Comparison of ENCODE assay signal across 18 mouse cellular contexts in genomic region chr2:20084781-20085180, GRCm38 (mm10).
"Had no signal": no experiment of that assay in that cellular context is flagged by ENCODE, and none has a peak within 500 bp of the region (broad histone marks: within the 10 kb centered on the region; RNA-seq: fewer than 3 reads in every experiment).

No protein-coding gene starts in this region.

- DNase-seq: lung, adult 18-20 months; lung, postnatal 14 days; lung, postnatal 36 days; midbrain, embryonic 14.5 days; right cerebral cortex, postnatal 14 days; thymus, adult 2 months; thymus, postnatal 25 days; thymus, postnatal 4 days had no signal

- H3K4me3 ChIP-seq: liver, embryonic 12.5 days; lung, embryonic 15.5 days; megakaryocyte, embryonic 14.5 days; neural tube, embryonic 12.5 days; stomach, embryonic 15.5 days had no signal

- H3K4me1 ChIP-seq: liver, embryonic 12.5 days; lung, embryonic 15.5 days; megakaryocyte, embryonic 14.5 days; neural tube, embryonic 12.5 days; stomach, embryonic 15.5 days had no signal

- H3K27me3 ChIP-seq: liver, embryonic 12.5 days; lung, embryonic 15.5 days; megakaryocyte, embryonic 14.5 days; neural tube, embryonic 12.5 days; stomach, embryonic 15.5 days had no signal

- H3K9ac ChIP-seq: liver, embryonic 12.5 days; liver, embryonic 14.5 days; lung, embryonic 15.5 days; neural tube, embryonic 12.5 days; stomach, embryonic 15.5 days had no signal

- ATAC-seq: liver, embryonic 12.5 days; lung, postnatal 0 days; midbrain, embryonic 16.5 days had no signal

- H3K36me3 ChIP-seq: liver, embryonic 12.5 days; lung, embryonic 15.5 days; neural tube, embryonic 12.5 days; stomach, embryonic 15.5 days had no signal

- H3K4me2 ChIP-seq: liver, embryonic 12.5 days; lung, embryonic 15.5 days; midbrain, embryonic 11.5 days; neural tube, embryonic 12.5 days; stomach, embryonic 15.5 days had no signal

- H3K9me3 ChIP-seq: liver, embryonic 12.5 days; lung, embryonic 15.5 days; megakaryocyte, embryonic 14.5 days; neural tube, embryonic 12.5 days; stomach, embryonic 15.5 days had no signal

- H3K27ac ChIP-seq: liver, embryonic 12.5 days; liver, embryonic 14.5 days; lung, embryonic 15.5 days; neural tube, embryonic 12.5 days; stomach, embryonic 15.5 days; stomach, postnatal 0 days had no signal
